Mouse (Mus musculus) testis, adult 2 months (tissue): ENCODE data around the gene Pex1.

Experiments
- CTCF ChIP-seq: fragments of 200-500 bp; IDR thresholded peaks from 2 replicates; pipeline ENCODE4 v1.5.1; 2012; ENCODE audit warnings: low read depth, mild to moderate bottlenecking, inconsistent platforms, low read length, moderate library complexity; ENCODE audit not compliant: control insufficient read depth, insufficient read depth, insufficient replicate concordance
- POLR2A ChIP-seq: fragments of 200-500 bp; IDR thresholded peaks from 2 replicates; pipeline ENCODE4 v1.6.1; 2012; ENCODE audit warnings: low read depth, mild to moderate bottlenecking, inconsistent platforms, low read length, moderate library complexity; ENCODE audit not compliant: control insufficient read depth

GRCm38 (mm10) chr5:3607114-3607513 is 11.2 kb downstream of the Pex1 start:
- TF ChIP-seq CTCF: no peak
- no peak for TF ChIP-seq POLR2A
